Mouse (Mus musculus): ENCODE data around the gene Tiprl. TPM values are rescaled to one million over a fixed set of nuclear protein-coding genes. Genes with fewer than 3 reads are reported as not detected.
A peak's percentile ranks its signal among the peaks of the same experiment; 100 is the strongest.

The Tiprl gene
- polyA plus RNA-seq, 1 experiment = 84.0 TPM

DNA sequence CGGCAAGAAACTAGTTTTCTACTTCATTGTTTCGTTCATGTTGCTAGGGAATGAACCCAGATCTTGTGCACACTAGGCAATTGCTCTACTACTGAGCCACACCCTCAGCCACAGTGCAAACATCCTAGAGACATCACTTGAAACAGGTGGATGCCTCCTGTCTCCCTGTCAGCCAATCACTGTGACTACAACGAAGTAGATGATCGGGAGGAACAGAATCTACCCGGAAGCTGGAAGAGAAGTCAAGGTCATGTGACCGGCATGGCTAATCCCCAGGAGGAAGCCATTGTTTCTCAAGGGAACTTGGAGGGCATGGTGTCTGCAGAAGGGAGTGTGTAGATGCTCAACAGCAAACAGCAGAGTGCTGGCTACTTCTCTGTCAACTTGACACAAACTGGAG, 38.1 kb upstream of the Tiprl start:
- no peaks in the 10 kb centered on the region for H3K36me3 ChIP-seq (ENCODE audit: control insufficient read depth, insufficient read depth, low read length)
- no peaks in the 10 kb centered on the region for H3K27me3 ChIP-seq (ENCODE audit: control insufficient read depth, insufficient read depth, low read length)
- H3K27ac ChIP-seq (ENCODE audit: control insufficient read depth, insufficient read depth, low read depth, low read length) = no peak overlapping the region
- H3K4me1 ChIP-seq (ENCODE audit: control insufficient read depth, insufficient read depth, low read length) = no peaks in the 10 kb centered on the region
- no peak overlapping the region for H3K4me3 ChIP-seq (ENCODE audit: control insufficient read depth, low read depth, low read length)
- TF ChIP-seq POLR2A (IDR thresholded peaks at IDR 0.05; ENCODE audit: control insufficient read depth, low read depth, low read length) = no peak
- TF ChIP-seq CTCF (IDR thresholded peaks at IDR 0.05; ENCODE audit: control insufficient read depth, insufficient read depth, insufficient replicate concordance, low read depth, low read length) = no peak

DNA sequence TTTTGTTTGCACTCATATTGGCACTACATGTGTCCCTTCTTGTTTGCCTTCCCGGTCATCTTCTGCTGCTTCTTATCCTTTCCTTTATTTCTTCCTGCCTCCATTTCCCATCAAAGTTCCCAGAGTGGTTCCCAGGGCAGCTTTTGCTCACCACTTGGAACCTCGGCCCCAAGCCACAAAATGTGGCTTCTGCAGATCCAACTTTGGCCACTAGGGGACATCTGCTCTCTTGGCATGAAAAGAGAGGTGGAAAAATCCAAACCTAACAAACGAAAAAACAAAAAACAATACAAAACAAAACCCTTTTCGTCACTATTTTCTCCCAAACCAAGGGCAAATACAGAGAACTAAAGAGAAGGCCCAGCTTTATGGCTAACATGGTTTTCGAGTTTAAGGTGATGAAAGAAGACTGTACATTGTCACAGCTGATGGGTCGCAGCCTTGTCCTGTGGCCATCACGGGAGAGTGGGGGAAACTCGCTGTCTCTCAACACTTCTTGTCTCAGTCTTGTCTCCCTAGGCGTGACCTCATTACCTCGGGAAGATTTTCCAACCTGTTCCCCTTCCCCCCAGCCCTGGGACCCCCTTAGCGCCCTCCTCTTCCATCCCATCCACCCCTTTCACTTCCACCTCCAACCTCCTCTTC, 15.4 kb upstream of the Tiprl start:
- TF ChIP-seq POLR2A (IDR thresholded peaks at IDR 0.05; ENCODE audit: control insufficient read depth, low read depth, low read length) (no peak), CTCF (IDR thresholded peaks at IDR 0.05; ENCODE audit: control insufficient read depth, insufficient read depth, insufficient replicate concordance, low read depth, low read length) (peak; percentile 56; the same call in 1 of the 2 replicates)
- H3K27me3 ChIP-seq (ENCODE audit: control insufficient read depth, insufficient read depth, low read length) = no peaks in the 10 kb centered on the region
- H3K4me1 ChIP-seq (ENCODE audit: control insufficient read depth, insufficient read depth, low read length) = no peaks in the 10 kb centered on the region
- H3K4me3 ChIP-seq (ENCODE audit: control insufficient read depth, low read depth, low read length) = no peak overlapping the region
- H3K27ac ChIP-seq (ENCODE audit: control insufficient read depth, insufficient read depth, low read depth, low read length) = no peak overlapping the region
- no peaks in the 10 kb centered on the region for H3K36me3 ChIP-seq (ENCODE audit: control insufficient read depth, insufficient read depth, low read length)

DNA sequence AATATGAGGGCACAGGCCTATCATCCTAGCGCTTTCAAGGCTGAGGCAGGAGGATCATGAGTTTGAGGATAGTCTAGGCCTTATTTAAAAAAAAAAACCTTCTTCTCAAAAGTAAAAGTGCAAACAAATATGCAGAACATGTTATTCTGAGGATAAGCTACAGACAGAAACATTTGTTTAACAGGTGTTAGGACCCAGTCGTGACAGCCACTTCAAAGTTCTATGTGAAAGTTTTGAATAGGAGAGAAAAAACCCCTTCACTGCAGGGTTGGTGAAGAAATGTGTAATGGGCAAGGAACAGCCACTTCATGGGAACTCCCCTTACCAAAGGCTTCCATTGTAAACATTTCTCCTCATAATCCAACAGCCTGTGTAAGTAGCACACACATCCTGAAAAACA, 13.8 kb upstream of the Tiprl start:
- Histone ChIP-seq H3K4me3 (ENCODE audit: control insufficient read depth, low read depth, low read length) (no peak overlapping the region), H3K4me1 (ENCODE audit: control insufficient read depth, insufficient read depth, low read length) (no peaks in the 10 kb centered on the region), H3K27me3 (ENCODE audit: control insufficient read depth, insufficient read depth, low read length) (no peaks in the 10 kb centered on the region), H3K27ac (ENCODE audit: control insufficient read depth, insufficient read depth, low read depth, low read length) (no peak overlapping the region), H3K36me3 (ENCODE audit: control insufficient read depth, insufficient read depth, low read length) (no peaks in the 10 kb centered on the region)
- TF ChIP-seq POLR2A (IDR thresholded peaks at IDR 0.05; ENCODE audit: control insufficient read depth, low read depth, low read length) = no peak
- no peak for TF ChIP-seq CTCF (IDR thresholded peaks at IDR 0.05; ENCODE audit: control insufficient read depth, insufficient read depth, insufficient replicate concordance, low read depth, low read length)

DNA sequence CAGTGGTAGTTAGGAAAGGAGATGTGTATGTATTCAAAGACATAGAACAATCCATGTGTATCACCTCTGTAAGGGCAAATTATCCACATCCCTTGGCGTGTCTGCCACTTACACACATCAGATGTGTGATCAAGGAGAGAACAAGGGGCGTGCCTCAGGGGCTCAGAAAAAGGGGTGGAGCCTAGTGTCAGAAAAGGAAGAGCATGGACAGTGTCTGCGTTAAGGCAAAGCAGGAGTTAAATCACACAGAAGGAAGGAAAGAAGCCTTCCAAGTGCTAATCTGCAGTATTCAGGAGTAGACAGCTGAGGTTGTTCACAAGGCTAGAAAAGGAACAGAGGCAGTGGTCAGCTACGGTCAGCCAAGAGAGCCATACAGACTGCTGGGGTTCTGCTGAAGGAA, 12.0 kb upstream of the Tiprl start:
- H3K36me3 ChIP-seq (ENCODE audit: control insufficient read depth, insufficient read depth, low read length) = no peaks in the 10 kb centered on the region
- H3K4me3 ChIP-seq (ENCODE audit: control insufficient read depth, low read depth, low read length) = no peak overlapping the region
- no peaks in the 10 kb centered on the region for H3K27me3 ChIP-seq (ENCODE audit: control insufficient read depth, insufficient read depth, low read length)
- no peak overlapping the region for H3K27ac ChIP-seq (ENCODE audit: control insufficient read depth, insufficient read depth, low read depth, low read length)
- no peaks in the 10 kb centered on the region for H3K4me1 ChIP-seq (ENCODE audit: control insufficient read depth, insufficient read depth, low read length)
- TF ChIP-seq CTCF (IDR thresholded peaks at IDR 0.05; ENCODE audit: control insufficient read depth, insufficient read depth, insufficient replicate concordance, low read depth, low read length) (no peak), POLR2A (IDR thresholded peaks at IDR 0.05; ENCODE audit: control insufficient read depth, low read depth, low read length) (no peak)

DNA sequence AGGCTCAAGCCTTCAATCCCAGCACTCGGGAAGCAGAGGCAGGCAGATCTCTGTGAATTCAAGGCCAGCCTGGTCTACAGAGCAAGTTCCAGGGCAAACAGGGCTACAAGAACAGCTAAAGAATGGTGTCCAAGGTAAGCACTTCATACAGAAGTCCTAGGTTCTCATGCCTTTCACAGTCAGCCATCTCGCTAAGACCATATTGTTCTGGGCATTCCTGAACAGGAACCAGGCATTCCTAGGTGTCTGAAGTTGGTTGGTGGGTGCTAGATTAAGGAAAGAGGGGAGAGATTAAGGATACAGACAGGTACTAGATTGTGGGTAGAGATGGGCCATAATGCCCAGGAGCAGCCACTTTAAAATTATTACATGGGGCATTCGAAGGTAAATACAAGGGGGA, 11.0 kb upstream of the Tiprl start:
- no peak overlapping the region for H3K4me3 ChIP-seq (ENCODE audit: control insufficient read depth, low read depth, low read length)
- no peak overlapping the region for H3K27ac ChIP-seq (ENCODE audit: control insufficient read depth, insufficient read depth, low read depth, low read length)
- H3K36me3 ChIP-seq (ENCODE audit: control insufficient read depth, insufficient read depth, low read length) = no peaks in the 10 kb centered on the region
- TF ChIP-seq CTCF (IDR thresholded peaks at IDR 0.05; ENCODE audit: control insufficient read depth, insufficient read depth, insufficient replicate concordance, low read depth, low read length) (no peak), POLR2A (IDR thresholded peaks at IDR 0.05; ENCODE audit: control insufficient read depth, low read depth, low read length) (no peak)
- no peaks in the 10 kb centered on the region for H3K4me1 ChIP-seq (ENCODE audit: control insufficient read depth, insufficient read depth, low read length)
- H3K27me3 ChIP-seq (ENCODE audit: control insufficient read depth, insufficient read depth, low read length) = no peaks in the 10 kb centered on the region

DNA sequence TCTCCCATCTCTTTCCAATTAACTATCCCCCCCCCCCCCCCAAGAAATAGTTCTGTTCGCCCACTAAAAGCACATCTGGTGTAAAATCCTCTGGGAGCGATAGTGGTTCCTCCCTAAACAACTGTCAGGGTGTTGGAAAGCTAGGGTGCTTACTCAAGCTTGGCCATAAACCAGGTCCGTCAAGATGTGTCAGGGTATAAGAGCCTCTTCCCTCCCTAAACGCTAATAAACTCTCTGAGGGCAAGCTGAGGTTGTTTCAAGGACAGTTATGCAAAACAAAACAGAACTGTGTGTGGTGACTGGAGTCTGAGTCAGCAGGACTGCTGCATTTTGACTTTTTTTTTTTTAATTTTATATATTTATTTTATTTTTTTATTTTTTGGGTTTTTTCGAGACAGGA, 10.3 kb upstream of the Tiprl start:
- H3K36me3 ChIP-seq (ENCODE audit: control insufficient read depth, insufficient read depth, low read length) = no peaks in the 10 kb centered on the region
- H3K27ac ChIP-seq (ENCODE audit: control insufficient read depth, insufficient read depth, low read depth, low read length) = no peak overlapping the region
- no peak for TF ChIP-seq POLR2A (IDR thresholded peaks at IDR 0.05; ENCODE audit: control insufficient read depth, low read depth, low read length)
- TF ChIP-seq CTCF (IDR thresholded peaks at IDR 0.05; ENCODE audit: control insufficient read depth, insufficient read depth, insufficient replicate concordance, low read depth, low read length) = no peak
- H3K27me3 ChIP-seq (ENCODE audit: control insufficient read depth, insufficient read depth, low read length) = no peaks in the 10 kb centered on the region
- H3K4me3 ChIP-seq (ENCODE audit: control insufficient read depth, low read depth, low read length) = no peak overlapping the region
- no peaks in the 10 kb centered on the region for H3K4me1 ChIP-seq (ENCODE audit: control insufficient read depth, insufficient read depth, low read length)

DNA sequence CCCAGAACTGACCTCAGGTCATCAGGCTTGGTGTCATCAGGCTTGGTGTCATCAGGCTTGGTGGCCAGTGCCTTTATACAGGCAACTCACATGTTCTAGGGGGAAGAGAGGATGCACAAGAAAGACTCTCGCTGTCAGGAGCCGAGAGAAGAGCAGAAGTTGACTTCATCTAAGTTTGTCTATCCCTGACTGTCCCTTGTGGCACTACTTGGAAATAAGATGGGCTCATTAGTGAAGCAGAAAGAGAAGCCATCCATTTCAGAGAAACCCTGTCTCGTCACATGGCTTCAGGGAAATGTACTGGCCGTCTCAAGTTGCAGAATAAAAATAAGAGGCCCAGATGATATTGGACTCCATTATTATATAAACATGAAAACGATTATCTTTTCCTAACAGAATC, 9.8 kb upstream of the Tiprl start:
- Histone ChIP-seq H3K4me3 (ENCODE audit: control insufficient read depth, low read depth, low read length) (no peak overlapping the region), H3K4me1 (ENCODE audit: control insufficient read depth, insufficient read depth, low read length) (no peaks in the 10 kb centered on the region), H3K27ac (ENCODE audit: control insufficient read depth, insufficient read depth, low read depth, low read length) (no peak overlapping the region), H3K27me3 (ENCODE audit: control insufficient read depth, insufficient read depth, low read length) (no peaks in the 10 kb centered on the region), H3K36me3 (ENCODE audit: control insufficient read depth, insufficient read depth, low read length) (no peaks in the 10 kb centered on the region)
- TF ChIP-seq POLR2A (IDR thresholded peaks at IDR 0.05; ENCODE audit: control insufficient read depth, low read depth, low read length) (no peak), CTCF (IDR thresholded peaks at IDR 0.05; ENCODE audit: control insufficient read depth, insufficient read depth, insufficient replicate concordance, low read depth, low read length) (no peak)
